Mouse (Mus musculus) CD4-positive, CD25-positive, alpha-beta regulatory T cell (primary cell): Measurements from ENCODE around the gene Pde1c. TPM values are rescaled to one million over a fixed set of nuclear protein-coding genes. Genes with fewer than 3 reads are reported as not detected.

Experiments used
- polyA plus RNA-seq: library from polyadenylated mRNA; unstranded; fragments of 100-300 nt; shearing (Covaris generic); gene quantifications from one replicate; pipeline ENCODE4 v1.2.1, GENCODE M21; 2017

Gene Pde1c
- polyA plus RNA-seq: 0.32 TPM

DNA sequence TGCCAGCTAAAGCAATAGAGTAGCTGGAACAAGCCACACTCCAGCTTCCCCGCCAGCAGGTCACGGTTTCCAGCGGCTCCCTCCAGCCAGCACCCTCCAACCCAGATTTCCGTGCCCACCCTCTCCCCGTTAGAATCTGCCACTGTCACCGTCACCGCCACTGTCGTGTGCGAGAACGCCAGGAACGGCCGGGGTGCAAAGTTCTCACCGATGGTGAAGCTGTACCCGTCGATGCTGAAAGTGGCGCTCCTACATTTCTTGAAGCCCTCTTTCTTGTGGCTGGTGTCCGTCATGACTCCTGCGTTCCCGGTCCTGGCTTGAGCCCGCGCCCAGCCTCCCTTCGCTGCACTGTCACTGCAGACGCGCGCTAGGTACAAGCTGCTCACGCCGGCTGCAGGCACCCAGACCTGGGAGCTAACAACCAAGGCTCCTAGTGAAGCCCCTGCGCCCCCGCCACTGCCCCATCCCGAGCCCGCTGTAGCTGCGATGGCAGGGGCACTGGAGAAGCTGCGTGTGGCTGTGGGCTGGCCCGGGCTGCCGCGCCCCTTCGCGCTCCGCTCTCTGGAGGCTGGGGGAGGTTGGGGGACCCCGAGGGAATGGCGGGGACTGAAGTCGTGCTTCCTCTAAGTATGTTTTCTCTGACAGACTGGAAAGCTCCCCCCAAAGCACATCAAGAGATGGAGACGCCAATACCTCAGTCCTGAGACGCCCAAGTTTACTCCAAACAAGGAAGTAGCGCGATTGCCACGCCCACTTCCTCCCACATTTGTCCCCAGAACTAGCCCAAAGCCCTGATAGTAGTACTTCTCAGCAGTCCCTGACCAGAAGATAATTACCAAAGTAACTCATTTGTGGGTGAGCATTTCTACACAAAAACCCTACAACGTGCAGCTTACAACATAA lies at the start of gene Pde1c:
Gene Pde1c, minus strand, starts transcription at position 634 of the 903 bp plus-strand sequence.

Other genes starting within 250 kb of the Pde1c start
- gene Lsm5, start 135.6 kb upstream of the Pde1c start, polyA plus RNA-seq: 133 TPM
- gene Avl9, start 145.8 kb upstream of the Pde1c start, polyA plus RNA-seq: 31.1 TPM
- 67.7 TPM for gene Kbtbd2, start 228.7 kb upstream of the Pde1c start, polyA plus RNA-seq